Mouse (Mus musculus) megakaryocyte, embryonic 14.5 days (primary cell): Measurements from ENCODE around the gene Tmem237.

Experiments used
- FLI1 ChIP-seq: IDR thresholded peaks from 2 replicates; pipeline ENCODE4 v1.6.1; 2012; ENCODE audit warnings: low read length, inconsistent platforms, mixed read lengths
- GATA1 ChIP-seq: IDR thresholded peaks from 3 replicates; pipeline ENCODE4 v1.6.1; 2012; ENCODE audit warnings: mixed read lengths, low read length, inconsistent platforms, borderline replicate concordance

GRCm38 (mm10) chr1:59056955-59057354 is 63.3 kb downstream of the Tmem237 start:
- TF ChIP-seq GATA1 (no peak), FLI1 (no peak)
